Mouse (Mus musculus): ENCODE data around the gene Dennd1a. TPM values are rescaled to one million over a fixed set of nuclear protein-coding genes. Genes with fewer than 3 reads are reported as not detected.

Gene Dennd1a
- polyA plus RNA-seq, 1 experiment from 2014 or later, result 3.1 TPM

GRCm38 (mm10) chr2:38207752-38208151 is 79.4 kb downstream of the Dennd1a start:
- H3K27ac ChIP-seq (replicated peaks), result no peak overlapping the region
- ATAC-seq (ENCODE audit: low FRiP score, low TSS enrichment) (no peak), DNase-seq (ENCODE audit: low spot score) (no peak)
- 95% methylated on average over 1 of the region's 1 CpGs for WGBS
- H3K4me3 ChIP-seq (ENCODE audit: low read depth, low read length), result no peak overlapping the region
- no peaks in the 10 kb centered on the region for H3K9me3 ChIP-seq (ENCODE audit: control insufficient read depth, low read length)
- H3K27me3 ChIP-seq (ENCODE audit: control insufficient read depth, insufficient read depth, low read length), result no peaks in the 10 kb centered on the region
- H3K4me2 ChIP-seq (replicated peaks; ENCODE audit: low read depth), result no peak overlapping the region
- H3K9ac ChIP-seq (ENCODE audit: low read length), result no peak overlapping the region
- H3K4me1 ChIP-seq (replicated peaks; ENCODE audit: control insufficient read depth, insufficient read depth), result no peaks in the 10 kb centered on the region
- TF ChIP-seq CTCF (IDR thresholded peaks at IDR 0.05; ENCODE audit: low read depth) (no peak), EP300 (optimal IDR thresholded peaks at IDR 0.05) (no peak)
- no peaks in the 10 kb centered on the region; the same call in 1 of the 2 replicates for H3K36me3 ChIP-seq (ENCODE audit: control insufficient read depth, insufficient read depth, low read length)

GRCm38 (mm10) chr2:38205281-38205680 is 81.9 kb downstream of the Dennd1a start:
- WGBS, result 66% methylated on average over 5 of the region's 5 CpGs
- no peak for ATAC-seq (ENCODE audit: low FRiP score, low TSS enrichment)

GRCm38 (mm10) chr2:38204696-38205095 is 82.5 kb downstream of the Dennd1a start:
- no peaks in the 10 kb centered on the region for H3K27me3 ChIP-seq (ENCODE audit: control insufficient read depth, insufficient read depth, low read length)
- H3K4me2 ChIP-seq (replicated peaks; ENCODE audit: low read depth), result no peak overlapping the region
- 51% methylated on average over 2 of the region's 2 CpGs for WGBS

More at GRCm38 (mm10) chr2:38205281-38205680, 81.9 kb downstream of the Dennd1a start:
- H3K4me3 ChIP-seq (ENCODE audit: low read depth, low read length), result no peak overlapping the region
- no peak for TF ChIP-seq EP300 (optimal IDR thresholded peaks at IDR 0.05)
- no peak for TF ChIP-seq CTCF (IDR thresholded peaks at IDR 0.05; ENCODE audit: low read depth)
- H3K4me2 ChIP-seq (replicated peaks; ENCODE audit: low read depth), result no peak overlapping the region
- H3K27ac ChIP-seq (replicated peaks), result no peak overlapping the region
- H3K27me3 ChIP-seq (ENCODE audit: control insufficient read depth, insufficient read depth, low read length), result no peaks in the 10 kb centered on the region
- no peak for DNase-seq (ENCODE audit: low spot score)
- no peaks in the 10 kb centered on the region for H3K4me1 ChIP-seq (replicated peaks; ENCODE audit: control insufficient read depth, insufficient read depth)
- no peaks in the 10 kb centered on the region for H3K9me3 ChIP-seq (ENCODE audit: control insufficient read depth, low read length)
- H3K9ac ChIP-seq (ENCODE audit: low read length), result no peak overlapping the region
- H3K36me3 ChIP-seq (ENCODE audit: control insufficient read depth, insufficient read depth, low read length), result no peaks in the 10 kb centered on the region; the same call in 1 of the 2 replicates

GRCm38 (mm10) chr2:38198072-38198471 is 89.1 kb downstream of the Dennd1a start:
- TF ChIP-seq EP300 (optimal IDR thresholded peaks at IDR 0.05) (no peak), CTCF (IDR thresholded peaks at IDR 0.05; ENCODE audit: low read depth) (no peak)
- ATAC-seq (ENCODE audit: low FRiP score, low TSS enrichment) (no peak), DNase-seq (ENCODE audit: low spot score) (no peak)
- Histone ChIP-seq H3K4me2 (replicated peaks; ENCODE audit: low read depth) (no peak overlapping the region), H3K27ac (replicated peaks) (no peak overlapping the region), H3K4me3 (ENCODE audit: low read depth, low read length) (no peak overlapping the region), H3K9me3 (ENCODE audit: control insufficient read depth, low read length) (no peaks in the 10 kb centered on the region), H3K4me1 (replicated peaks; ENCODE audit: control insufficient read depth, insufficient read depth) (no peaks in the 10 kb centered on the region), H3K27me3 (ENCODE audit: control insufficient read depth, insufficient read depth, low read length) (no peaks in the 10 kb centered on the region), H3K9ac (ENCODE audit: low read length) (no peak overlapping the region), H3K36me3 (ENCODE audit: control insufficient read depth, insufficient read depth, low read length) (no peaks in the 10 kb centered on the region)
- WGBS, result 82% methylated on average over 1 of the region's 1 CpGs

More at GRCm38 (mm10) chr2:38204696-38205095, 82.5 kb downstream of the Dennd1a start:
- Histone ChIP-seq H3K36me3 (ENCODE audit: control insufficient read depth, insufficient read depth, low read length) (no peaks in the 10 kb centered on the region; the same call in 1 of the 2 replicates), H3K27ac (replicated peaks) (no peak overlapping the region), H3K9ac (ENCODE audit: low read length) (no peak overlapping the region), H3K9me3 (ENCODE audit: control insufficient read depth, low read length) (no peaks in the 10 kb centered on the region), H3K4me3 (ENCODE audit: low read depth, low read length) (no peak overlapping the region), H3K4me1 (replicated peaks; ENCODE audit: control insufficient read depth, insufficient read depth) (no peaks in the 10 kb centered on the region)
- DNase-seq (ENCODE audit: low spot score) (no peak), ATAC-seq (ENCODE audit: low FRiP score, low TSS enrichment) (no peak)
- TF ChIP-seq EP300 (optimal IDR thresholded peaks at IDR 0.05) (no peak), CTCF (IDR thresholded peaks at IDR 0.05; ENCODE audit: low read depth) (no peak)

GRCm38 (mm10) chr2:38196199-38197060 is 90.8 kb downstream of the Dennd1a start:
- DNase-seq (ENCODE audit: low spot score), result no peak
- no peak overlapping the region for H3K27ac ChIP-seq (replicated peaks)
- 34% methylated on average over 9 of the region's 9 CpGs for WGBS

GRCm38 (mm10) chr2:38192007-38192406 is 95.2 kb downstream of the Dennd1a start:
- no peak overlapping the region for H3K9ac ChIP-seq (ENCODE audit: low read length)
- no peak for DNase-seq (ENCODE audit: low spot score)
- H3K27me3 ChIP-seq (ENCODE audit: control insufficient read depth, insufficient read depth, low read length), result no peaks in the 10 kb centered on the region
- no peak overlapping the region for H3K27ac ChIP-seq (replicated peaks)
- no peak overlapping the region for H3K4me2 ChIP-seq (replicated peaks; ENCODE audit: low read depth)
- no peak for ATAC-seq (ENCODE audit: low FRiP score, low TSS enrichment)
- H3K4me3 ChIP-seq (ENCODE audit: low read depth, low read length), result no peak overlapping the region
- TF ChIP-seq EP300 (optimal IDR thresholded peaks at IDR 0.05) (no peak), CTCF (IDR thresholded peaks at IDR 0.05; ENCODE audit: low read depth) (no peak)
- no peaks in the 10 kb centered on the region for H3K36me3 ChIP-seq (ENCODE audit: control insufficient read depth, insufficient read depth, low read length)
- 93% methylated on average over 1 of the region's 1 CpGs for WGBS
- H3K4me1 ChIP-seq (replicated peaks; ENCODE audit: control insufficient read depth, insufficient read depth), result no peaks in the 10 kb centered on the region
- no peaks in the 10 kb centered on the region for H3K9me3 ChIP-seq (ENCODE audit: control insufficient read depth, low read length)

More at GRCm38 (mm10) chr2:38196199-38197060, 90.8 kb downstream of the Dennd1a start:
- no peaks in the 10 kb centered on the region for H3K9me3 ChIP-seq (ENCODE audit: control insufficient read depth, low read length)
- TF ChIP-seq EP300 (optimal IDR thresholded peaks at IDR 0.05) (no peak), CTCF (IDR thresholded peaks at IDR 0.05; ENCODE audit: low read depth) (no peak)
- H3K4me1 ChIP-seq (replicated peaks; ENCODE audit: control insufficient read depth, insufficient read depth), result no peaks in the 10 kb centered on the region
- H3K4me2 ChIP-seq (replicated peaks; ENCODE audit: low read depth), result peak overlapping the region; percentile 11; the same call in 1 of the 2 replicates
- no peaks in the 10 kb centered on the region for H3K27me3 ChIP-seq (ENCODE audit: control insufficient read depth, insufficient read depth, low read length)
- H3K9ac ChIP-seq (ENCODE audit: low read length), result no peak overlapping the region
- no peak overlapping the region for H3K4me3 ChIP-seq (ENCODE audit: low read depth, low read length)
- no peak for ATAC-seq (ENCODE audit: low FRiP score, low TSS enrichment)
- H3K36me3 ChIP-seq (ENCODE audit: control insufficient read depth, insufficient read depth, low read length), result no peaks in the 10 kb centered on the region

Measured in stomach, postnatal 0 days (tissue).